Mouse (Mus musculus): ENCODE results near the gene Mpo. TPM values are rescaled to one million over a fixed set of nuclear protein-coding genes. Genes with fewer than 3 reads are reported as not detected.
A peak's percentile ranks its signal among the peaks of the same experiment; 100 is the strongest.

Mpo gene
- polyA plus RNA-seq, 1 experiment: not detected

DNA sequence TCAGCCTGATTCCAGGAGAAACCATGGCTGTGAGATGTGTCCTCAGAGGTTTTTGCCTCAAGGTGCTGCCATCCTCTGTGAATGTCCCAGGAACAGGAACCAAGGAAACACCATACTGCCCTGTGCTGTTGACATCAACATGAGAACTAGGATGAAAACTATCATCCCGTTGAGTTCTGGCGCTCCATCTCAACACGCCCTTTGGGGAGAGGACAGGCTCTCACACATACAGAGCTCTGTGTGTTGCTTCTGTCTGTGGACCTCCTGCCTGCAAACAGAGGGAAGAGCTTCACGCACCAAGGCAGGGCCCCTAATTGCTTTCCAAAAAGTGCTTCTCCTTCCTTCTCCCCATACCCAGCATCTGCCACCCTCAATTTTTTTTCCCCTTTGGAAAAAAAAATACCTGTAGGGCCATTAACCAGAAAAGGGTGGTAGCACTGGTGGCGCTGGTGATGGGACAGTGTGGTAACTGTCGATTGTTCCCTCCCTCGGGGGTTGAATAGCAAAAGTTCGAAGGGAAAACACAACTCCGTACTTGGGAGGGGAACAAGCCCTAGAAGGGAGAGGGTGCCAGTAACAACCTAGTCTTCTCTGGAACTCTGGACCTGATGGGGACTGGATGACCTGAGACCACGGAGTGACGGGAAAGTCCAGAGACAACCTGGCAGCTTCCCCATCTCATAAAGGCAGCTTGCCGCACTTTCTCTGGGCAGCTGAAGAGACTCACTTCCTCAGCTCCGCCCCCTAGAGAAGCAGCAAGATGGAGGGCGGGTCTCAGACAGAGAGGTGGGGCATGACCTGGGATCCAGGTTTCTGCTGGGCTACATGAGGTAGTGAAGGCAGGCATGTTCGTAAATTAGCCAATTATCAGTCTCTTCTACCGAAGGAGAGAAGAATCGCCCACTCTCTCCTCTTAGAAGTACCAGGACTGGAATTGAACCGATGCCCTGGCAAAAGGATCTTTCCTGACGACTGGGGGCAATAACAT, 45.0 kb upstream of the Mpo start:
- Histone ChIP-seq H3K79me2 (ENCODE audit: control insufficient read depth, insufficient read depth) (no peaks in the 10 kb centered on the region), H3K79me3 (ENCODE audit: low read depth) (no peaks in the 10 kb centered on the region), H3K4me3 (ENCODE audit: insufficient read depth, poor library complexity, severe bottlenecking) (no peak overlapping the region), H3K36me3 (ENCODE audit: control insufficient read depth, insufficient read depth) (peaks cover 14% of the 10 kb centered on the region), H3ac (ENCODE audit: control insufficient read depth, insufficient read length, low read depth) (no peak overlapping the region), H3K27me3 (ENCODE audit: control insufficient read depth, insufficient read depth, insufficient read length) (no peaks in the 10 kb centered on the region)
- no peak for TF ChIP-seq MAX (IDR thresholded peaks at IDR 0.05)
- TF ChIP-seq MYOD1 (IDR thresholded peaks at IDR 0.05; ENCODE audit: control insufficient read depth, insufficient read length, low read depth): no peak
- TF ChIP-seq FOSL1 (IDR thresholded peaks at IDR 0.05; ENCODE audit: insufficient read depth, low read length, poor library complexity, severe bottlenecking): no peak
- TF ChIP-seq MYOG (IDR thresholded peaks at IDR 0.05; ENCODE audit: control insufficient read depth, extremely low read depth, insufficient read length): no peak
- no peak for TF ChIP-seq USF1 (IDR thresholded peaks at IDR 0.05; ENCODE audit: low read depth)
- no peak for TF ChIP-seq CEBPB (IDR thresholded peaks at IDR 0.05; ENCODE audit: low read depth)

DNA sequence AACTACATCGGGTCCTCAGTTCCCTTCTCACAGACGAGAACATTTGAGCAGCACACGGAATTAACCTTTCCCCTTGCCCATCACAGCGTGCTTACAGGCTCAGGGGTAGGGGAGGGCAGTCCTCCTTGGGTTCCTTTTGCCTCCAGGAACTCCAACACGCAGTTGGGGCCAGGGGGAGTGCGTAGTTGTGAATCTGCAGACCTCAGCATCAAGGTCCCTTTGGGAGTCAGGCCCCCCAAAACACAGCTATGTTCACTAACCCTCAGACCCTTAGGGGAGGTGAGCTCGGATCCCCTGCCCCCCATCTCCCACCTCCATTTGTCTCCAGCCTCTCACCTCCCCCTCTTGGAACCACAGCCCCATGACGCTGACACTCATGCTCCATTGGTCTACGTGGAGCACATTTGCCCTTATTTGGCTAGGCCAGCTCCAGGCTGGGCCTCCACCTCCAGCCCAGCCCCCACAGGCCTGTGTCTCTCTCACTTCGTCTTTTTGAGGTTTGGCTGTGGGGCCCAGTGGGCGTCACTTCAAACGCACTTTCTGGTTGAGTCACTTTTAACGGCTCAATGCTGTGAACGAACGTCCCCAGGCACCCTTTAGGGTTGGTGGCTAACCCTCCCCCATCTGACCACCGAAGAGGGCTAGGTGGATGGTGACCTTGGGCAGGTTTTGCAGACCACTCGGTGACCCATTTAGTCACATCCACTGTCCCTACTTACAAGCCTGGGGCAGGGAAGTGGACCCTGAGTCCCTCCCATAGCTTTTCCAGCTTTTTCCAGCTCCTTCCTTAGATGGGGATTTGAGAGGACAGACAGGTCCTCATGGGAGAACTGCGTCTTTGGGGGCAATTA, 44.0 kb upstream of the Mpo start:
- Histone ChIP-seq H3K79me3 (ENCODE audit: low read depth) (no peaks in the 10 kb centered on the region), H3K79me2 (ENCODE audit: control insufficient read depth, insufficient read depth) (no peaks in the 10 kb centered on the region), H3ac (ENCODE audit: control insufficient read depth, insufficient read length, low read depth) (peak overlapping the region; percentile 55), H3K36me3 (ENCODE audit: control insufficient read depth, insufficient read depth) (peaks cover 4% of the 10 kb centered on the region), H3K4me3 (ENCODE audit: insufficient read depth, poor library complexity, severe bottlenecking) (no peak overlapping the region), H3K27me3 (ENCODE audit: control insufficient read depth, insufficient read depth, insufficient read length) (no peaks in the 10 kb centered on the region)
- no peak for TF ChIP-seq CEBPB (IDR thresholded peaks at IDR 0.05; ENCODE audit: low read depth)
- no peak for TF ChIP-seq USF1 (IDR thresholded peaks at IDR 0.05; ENCODE audit: low read depth)
- no peak for TF ChIP-seq FOSL1 (IDR thresholded peaks at IDR 0.05; ENCODE audit: insufficient read depth, low read length, poor library complexity, severe bottlenecking)
- TF ChIP-seq MYOG (IDR thresholded peaks at IDR 0.05; ENCODE audit: control insufficient read depth, extremely low read depth, insufficient read length): no peak
- peak; percentile 36 for TF ChIP-seq MAX (IDR thresholded peaks at IDR 0.05)
- TF ChIP-seq CTCF (IDR thresholded peaks at IDR 0.05; ENCODE audit: control insufficient read depth, insufficient read depth, insufficient read length): no peak
- TF ChIP-seq MYOD1 (IDR thresholded peaks at IDR 0.05; ENCODE audit: control insufficient read depth, insufficient read length, low read depth): no peak

DNA sequence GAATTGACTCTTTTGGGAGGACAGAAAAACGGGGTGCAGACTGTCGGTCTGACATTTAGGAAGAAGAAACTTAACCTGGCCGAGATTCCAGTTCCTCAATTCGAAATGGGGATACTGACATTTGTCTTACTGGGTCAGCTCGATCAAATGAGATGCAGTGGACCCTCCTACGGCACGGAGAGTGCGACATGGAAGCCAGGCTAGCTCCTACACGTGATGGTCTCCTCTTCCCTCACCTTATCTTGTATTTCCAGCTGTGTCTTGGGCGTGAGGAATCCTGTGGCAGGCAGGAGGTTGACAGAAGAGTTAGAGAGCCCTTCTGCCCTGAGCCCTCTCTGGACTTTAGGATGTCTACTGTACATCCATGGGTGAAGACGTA, 43.3 kb upstream of the Mpo start:
- Histone ChIP-seq H3K27me3 (ENCODE audit: control insufficient read depth, insufficient read depth, insufficient read length) (no peaks in the 10 kb centered on the region), H3K36me3 (ENCODE audit: control insufficient read depth, insufficient read depth) (no peaks in the 10 kb centered on the region), H3K4me3 (ENCODE audit: insufficient read depth, poor library complexity, severe bottlenecking) (no peak overlapping the region), H3K79me3 (ENCODE audit: low read depth) (no peaks in the 10 kb centered on the region), H3K79me2 (ENCODE audit: control insufficient read depth, insufficient read depth) (no peaks in the 10 kb centered on the region), H3ac (ENCODE audit: control insufficient read depth, insufficient read length, low read depth) (no peak overlapping the region)
- TF ChIP-seq CTCF (IDR thresholded peaks at IDR 0.05; ENCODE audit: control insufficient read depth, insufficient read depth, insufficient read length) (no peak), MAX (IDR thresholded peaks at IDR 0.05) (no peak), MYOG (IDR thresholded peaks at IDR 0.05; ENCODE audit: control insufficient read depth, extremely low read depth, insufficient read length) (no peak), MYOD1 (IDR thresholded peaks at IDR 0.05; ENCODE audit: control insufficient read depth, insufficient read length, low read depth) (no peak), USF1 (IDR thresholded peaks at IDR 0.05; ENCODE audit: low read depth) (no peak)

DNA sequence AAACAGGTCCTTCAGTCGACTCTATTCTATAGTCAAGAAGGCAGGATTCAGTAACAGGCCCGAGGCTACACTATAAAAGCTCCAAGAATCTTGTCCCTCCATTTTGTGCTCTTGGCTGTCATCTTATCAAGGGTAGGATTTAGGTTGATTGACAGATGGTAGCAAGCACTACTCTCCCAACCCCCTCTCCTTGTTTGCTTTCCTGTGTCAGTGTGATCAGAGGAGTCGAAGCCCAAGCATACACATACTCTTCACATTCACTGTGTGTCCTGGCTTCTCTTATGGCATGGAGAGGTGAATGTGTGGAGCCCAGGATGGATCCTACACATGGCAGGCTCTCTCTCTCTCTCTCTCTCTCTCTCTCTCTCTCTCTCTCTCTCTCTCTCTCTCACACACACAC, 42.9 kb upstream of the Mpo start:
- Histone ChIP-seq H3ac (ENCODE audit: control insufficient read depth, insufficient read length, low read depth) (no peak overlapping the region), H3K79me3 (ENCODE audit: low read depth) (peaks cover 1% of the 10 kb centered on the region), H3K4me3 (ENCODE audit: insufficient read depth, poor library complexity, severe bottlenecking) (no peak overlapping the region), H3K79me2 (ENCODE audit: control insufficient read depth, insufficient read depth) (peaks cover 2% of the 10 kb centered on the region), H3K36me3 (ENCODE audit: control insufficient read depth, insufficient read depth) (no peaks in the 10 kb centered on the region), H3K27me3 (ENCODE audit: control insufficient read depth, insufficient read depth, insufficient read length) (no peaks in the 10 kb centered on the region)
- no peak for TF ChIP-seq USF1 (IDR thresholded peaks at IDR 0.05; ENCODE audit: low read depth)
- no peak for TF ChIP-seq CTCF (IDR thresholded peaks at IDR 0.05; ENCODE audit: control insufficient read depth, insufficient read depth, insufficient read length)

DNA sequence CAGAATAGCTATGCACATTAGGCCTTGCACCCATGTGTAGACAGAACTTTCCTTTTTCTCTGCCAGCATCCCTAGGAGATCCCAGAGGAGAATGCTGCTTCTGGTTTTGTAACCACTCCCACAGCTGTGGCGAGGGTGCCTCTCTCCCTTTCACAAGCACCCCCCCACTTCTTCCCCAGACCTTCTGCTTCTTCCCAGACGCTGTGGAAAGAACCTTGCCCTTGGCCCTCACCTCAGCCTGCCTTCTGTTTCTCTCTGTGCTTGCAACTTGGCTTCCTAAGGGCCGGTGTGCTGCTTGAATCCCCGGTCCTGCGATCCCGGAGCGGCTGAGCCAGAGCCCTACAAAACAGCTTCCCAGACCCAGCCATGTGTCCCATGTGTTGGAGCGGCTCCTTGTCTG, 42.4 kb upstream of the Mpo start:
- Histone ChIP-seq H3K79me3 (ENCODE audit: low read depth) (peaks cover 6% of the 10 kb centered on the region), H3K27me3 (ENCODE audit: control insufficient read depth, insufficient read depth, insufficient read length) (no peaks in the 10 kb centered on the region), H3ac (ENCODE audit: control insufficient read depth, insufficient read length, low read depth) (no peak overlapping the region), H3K4me3 (ENCODE audit: insufficient read depth, poor library complexity, severe bottlenecking) (no peak overlapping the region), H3K79me2 (ENCODE audit: control insufficient read depth, insufficient read depth) (peaks cover 7% of the 10 kb centered on the region), H3K36me3 (ENCODE audit: control insufficient read depth, insufficient read depth) (no peaks in the 10 kb centered on the region)
- TF ChIP-seq MYOG (IDR thresholded peaks at IDR 0.05; ENCODE audit: control insufficient read depth, extremely low read depth, insufficient read length): no peak
- TF ChIP-seq CEBPB (IDR thresholded peaks at IDR 0.05; ENCODE audit: low read depth): no peak
- TF ChIP-seq FOSL1 (IDR thresholded peaks at IDR 0.05; ENCODE audit: insufficient read depth, low read length, poor library complexity, severe bottlenecking): no peak
- no peak for TF ChIP-seq MYOD1 (IDR thresholded peaks at IDR 0.05; ENCODE audit: control insufficient read depth, insufficient read length, low read depth)
- TF ChIP-seq MAX (IDR thresholded peaks at IDR 0.05): no peak
- TF ChIP-seq CTCF (IDR thresholded peaks at IDR 0.05; ENCODE audit: control insufficient read depth, insufficient read depth, insufficient read length): no peak
- TF ChIP-seq USF1 (IDR thresholded peaks at IDR 0.05; ENCODE audit: low read depth): no peak

Data from C2C12 (cell line).